Mouse (Mus musculus) C2C12 (cell line): ENCODE results near the gene Rapgef2.

Source experiments
- CTCF ChIP-seq: IDR thresholded peaks from one replicate; pipeline ENCODE4 v1.5.1; 2011; ENCODE audit not compliant: control insufficient read depth, insufficient read depth, insufficient read length
- MAX ChIP-seq: IDR thresholded peaks from one replicate; pipeline ENCODE4 v1.6.1; 2011; ENCODE audit warnings: mild to moderate bottlenecking, control low read depth
- MYOG ChIP-seq: IDR thresholded peaks from one replicate; pipeline ENCODE4 v1.6.1; 2011; ENCODE audit not compliant: control insufficient read depth, insufficient read length; ENCODE audit errors: extremely low read depth
- USF1 ChIP-seq: IDR thresholded peaks from one replicate; pipeline ENCODE4 v1.6.1; 2011; ENCODE audit warnings: low read depth, mild to moderate bottlenecking, control low read depth, moderate library complexity

DNA sequence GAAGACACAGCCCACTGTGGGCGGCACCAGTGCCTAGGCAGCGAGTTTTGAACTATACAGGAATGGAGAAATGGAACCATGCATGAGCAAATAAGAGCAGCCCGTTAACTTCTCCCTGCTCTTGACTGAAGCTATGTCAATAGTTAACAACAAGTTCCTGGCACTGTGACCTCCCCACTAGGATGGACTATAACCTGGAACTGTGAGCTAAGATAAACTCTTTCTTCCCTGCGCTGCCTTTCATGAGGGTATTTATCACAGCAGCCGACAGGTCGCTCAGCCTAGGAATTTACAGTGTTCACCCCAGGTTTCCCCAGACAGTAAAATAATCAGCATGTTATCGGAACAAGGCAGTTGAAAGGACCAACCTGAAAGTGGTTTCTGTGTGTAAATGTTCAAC lies 79.8 kb downstream of the Rapgef2 start:
- TF ChIP-seq MAX = no peak
- no peak for TF ChIP-seq CTCF
- no peak for TF ChIP-seq USF1
- TF ChIP-seq MYOG = no peak
